Comparison of ENCODE assay signal across 8 mouse cellular contexts in the genomic region with DNA sequence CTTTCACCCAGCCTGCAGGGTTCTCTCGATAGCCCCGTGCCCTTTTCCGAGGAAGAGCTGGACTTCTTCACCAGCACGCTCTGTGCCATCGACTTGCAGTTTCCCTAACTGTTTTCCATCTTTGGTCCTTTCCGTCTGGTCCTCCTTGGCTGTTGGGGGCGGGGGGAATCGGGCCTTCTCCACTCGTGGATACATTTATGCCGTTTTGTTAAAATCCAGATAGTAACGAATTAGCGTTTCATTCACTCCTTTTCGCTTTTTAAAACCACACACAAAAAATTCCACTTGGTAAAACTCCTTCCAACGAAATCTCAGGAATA. TPM values are rescaled to one million over a fixed set of nuclear protein-coding genes. Genes with fewer than 3 reads are reported as not detected.
DNase-seq lines count a peak whose midpoint lies in the region; ATAC-seq lines count a peak whose summit lies in the region.

No protein-coding gene starts in this region.

- H3K9ac ChIP-seq in forebrain, embryonic 15.5 days (replicated peaks), result no peak overlapping the region
- no peak overlapping the region for H3K9ac ChIP-seq in forebrain, embryonic 13.5 days
- peak overlapping the region; percentile 92 for H3K9ac ChIP-seq in lung, embryonic 16.5 days (ENCODE audit: low read length)
- H3K9ac ChIP-seq in hindbrain, embryonic 15.5 days, result peak overlapping the region; percentile 76
- H3K9ac ChIP-seq in neural tube, embryonic 13.5 days, result peak overlapping the region; percentile 100

- no peak for DNase-seq in lung, adult 18-20 months
- no peak for DNase-seq in urinary bladder, adult 2 months (ENCODE audit: low spot score)
- no peak for DNase-seq in frontal cortex, postnatal 36 days (ENCODE audit: low spot score in 2 of 2)

- under 1% methylated on average over 14 of the region's 14 CpGs for WGBS in forebrain, embryonic 15.5 days
- 1% methylated on average over 14 of the region's 14 CpGs for WGBS in forebrain, embryonic 13.5 days
- 3% methylated on average over 14 of the region's 14 CpGs for WGBS in lung, embryonic 16.5 days
- WGBS in hindbrain, embryonic 15.5 days, result under 1% methylated on average over 14 of the region's 14 CpGs
- WGBS in neural tube, embryonic 13.5 days, result under 1% methylated on average over 14 of the region's 14 CpGs

- H3K4me1 ChIP-seq in forebrain, embryonic 15.5 days, result peaks cover 9% of the 10 kb centered on the region; the same call in 1 of the 2 replicates
- peaks cover 8% of the 10 kb centered on the region; the same call in 1 of the 2 replicates for H3K4me1 ChIP-seq in forebrain, embryonic 13.5 days
- peaks cover 19% of the 10 kb centered on the region for H3K4me1 ChIP-seq in lung, embryonic 16.5 days (replicated peaks; ENCODE audit: control insufficient read depth, insufficient read depth, low read length)
- H3K4me1 ChIP-seq in hindbrain, embryonic 15.5 days (replicated peaks), result peaks cover 24% of the 10 kb centered on the region
- H3K4me1 ChIP-seq in neural tube, embryonic 13.5 days (replicated peaks), result peaks cover 49% of the 10 kb centered on the region

- H3K4me3 ChIP-seq in forebrain, embryonic 15.5 days, result 0 out of 2 replicates have a peak overlapping the region, but pooled peaks have one; percentile 1
- no peak overlapping the region for H3K4me3 ChIP-seq in forebrain, embryonic 13.5 days
- peak overlapping the region; percentile 75 for H3K4me3 ChIP-seq in lung, embryonic 16.5 days (ENCODE audit: low read length)
- peak overlapping the region; percentile 55 for H3K4me3 ChIP-seq in hindbrain, embryonic 15.5 days
- H3K4me3 ChIP-seq in neural tube, embryonic 13.5 days, result peak overlapping the region; percentile 95

- ATAC-seq in forebrain, embryonic 15.5 days (replicated peaks), result no peak
- no peak for ATAC-seq in forebrain, embryonic 13.5 days
- no peak for ATAC-seq in lung, embryonic 16.5 days (ENCODE audit: low read depth)
- ATAC-seq in hindbrain, embryonic 15.5 days (ENCODE audit: low FRiP score, low read depth), result no peak
- no peak for ATAC-seq in neural tube, embryonic 13.5 days (ENCODE audit: low read depth)

- no peaks in the 10 kb centered on the region for H3K36me3 ChIP-seq in forebrain, embryonic 15.5 days
- no peaks in the 10 kb centered on the region for H3K36me3 ChIP-seq in forebrain, embryonic 13.5 days (ENCODE audit: poor library complexity, severe bottlenecking)
- H3K36me3 ChIP-seq in lung, embryonic 16.5 days (ENCODE audit: control insufficient read depth, insufficient read depth, low read length), result no peaks in the 10 kb centered on the region
- H3K36me3 ChIP-seq in hindbrain, embryonic 15.5 days, result no peaks in the 10 kb centered on the region
- H3K36me3 ChIP-seq in neural tube, embryonic 13.5 days, result peaks cover 6% of the 10 kb centered on the region; the same call in 1 of the 2 replicates

- no peak overlapping the region for H3K27ac ChIP-seq in forebrain, embryonic 15.5 days (replicated peaks)
- no peak overlapping the region for H3K27ac ChIP-seq in forebrain, embryonic 13.5 days
- H3K27ac ChIP-seq in lung, embryonic 16.5 days (ENCODE audit: low read length), result peak overlapping the region; percentile 84
- H3K27ac ChIP-seq in hindbrain, embryonic 15.5 days (replicated peaks), result peak overlapping the region; percentile 97
- H3K27ac ChIP-seq in neural tube, embryonic 13.5 days (replicated peaks), result peak overlapping the region; percentile 100

- H3K4me2 ChIP-seq in forebrain, embryonic 15.5 days (replicated peaks), result no peak overlapping the region
- no peak overlapping the region for H3K4me2 ChIP-seq in forebrain, embryonic 13.5 days
- H3K4me2 ChIP-seq in lung, embryonic 16.5 days (ENCODE audit: low read depth, low read length), result peak overlapping the region; percentile 65
- peak overlapping the region; percentile 60 for H3K4me2 ChIP-seq in hindbrain, embryonic 15.5 days
- H3K4me2 ChIP-seq in neural tube, embryonic 13.5 days, result peak overlapping the region; percentile 95

- peaks cover 91% of the 10 kb centered on the region for H3K27me3 ChIP-seq in forebrain, embryonic 15.5 days
- H3K27me3 ChIP-seq in forebrain, embryonic 13.5 days, result peaks cover 96% of the 10 kb centered on the region
- peaks cover 12% of the 10 kb centered on the region for H3K27me3 ChIP-seq in lung, embryonic 16.5 days (ENCODE audit: control insufficient read depth, insufficient read depth, low read depth, low read length)
- peaks cover 17% of the 10 kb centered on the region; the same call in 1 of the 2 replicates for H3K27me3 ChIP-seq in hindbrain, embryonic 15.5 days
- no peaks in the 10 kb centered on the region for H3K27me3 ChIP-seq in neural tube, embryonic 13.5 days

- H3K9me3 ChIP-seq in forebrain, embryonic 15.5 days, result no peaks in the 10 kb centered on the region
- H3K9me3 ChIP-seq in forebrain, embryonic 13.5 days (replicated peaks), result no peaks in the 10 kb centered on the region
- H3K9me3 ChIP-seq in lung, embryonic 16.5 days (ENCODE audit: control insufficient read depth, low read length), result no peaks in the 10 kb centered on the region
- H3K9me3 ChIP-seq in hindbrain, embryonic 15.5 days, result no peaks in the 10 kb centered on the region
- no peaks in the 10 kb centered on the region for H3K9me3 ChIP-seq in neural tube, embryonic 13.5 days

RNA-seq across cellular contexts. Expression of a gene that starts 3.2 kb away (rescaled TPM):
- polyA plus RNA-seq in forebrain, embryonic 15.5 days (2015; fragmentation: Nextera tagmentation; extraction: Ambion mirVana), result not detected in 2 replicates
- polyA plus RNA-seq in forebrain, embryonic 13.5 days (2015; fragmentation: Nextera tagmentation; extraction: Ambion mirVana), result not detected in 2 replicates
- 20.1 and 24.0 TPM in 2 replicates for polyA plus RNA-seq in lung, embryonic 16.5 days (2015; fragmentation: Nextera tagmentation; extraction: Ambion mirVana)
- 26.8 and 32.9 TPM in 2 replicates for polyA plus RNA-seq in hindbrain, embryonic 15.5 days (2015; fragmentation: Nextera tagmentation; extraction: Ambion mirVana)
- polyA plus RNA-seq in neural tube, embryonic 13.5 days (2015; fragmentation: Nextera tagmentation; extraction: Ambion mirVana), result 63.0 and 67.1 TPM in 2 replicates
- polyA plus RNA-seq in urinary bladder, adult 2 months (2012; rRNA removed), result 14.3 and 18.1 TPM in 2 replicates

RNA-seq across cellular contexts. Expression of a gene that starts 12.1 kb away (rescaled TPM):
- not detected in 2 replicates for polyA plus RNA-seq in forebrain, embryonic 15.5 days (2015; fragmentation: Nextera tagmentation; extraction: Ambion mirVana)
- not detected in 2 replicates for polyA plus RNA-seq in forebrain, embryonic 13.5 days (2015; fragmentation: Nextera tagmentation; extraction: Ambion mirVana)
- polyA plus RNA-seq in lung, embryonic 16.5 days (2015; fragmentation: Nextera tagmentation; extraction: Ambion mirVana), result 0.18 TPM in 1 of 2 replicates, not detected in the other
- 0.30 and 0.52 TPM in 2 replicates for polyA plus RNA-seq in hindbrain, embryonic 15.5 days (2015; fragmentation: Nextera tagmentation; extraction: Ambion mirVana)
- 1.2 and 1.6 TPM in 2 replicates for polyA plus RNA-seq in neural tube, embryonic 13.5 days (2015; fragmentation: Nextera tagmentation; extraction: Ambion mirVana)
- 0.16 and 0.17 TPM in 2 replicates for polyA plus RNA-seq in urinary bladder, adult 2 months (2012; rRNA removed)

RNA-seq across cellular contexts. Expression of a gene that starts 30.4 kb away (rescaled TPM):
- not detected in 2 replicates for polyA plus RNA-seq in forebrain, embryonic 15.5 days (2015; fragmentation: Nextera tagmentation; extraction: Ambion mirVana)
- polyA plus RNA-seq in forebrain, embryonic 13.5 days (2015; fragmentation: Nextera tagmentation; extraction: Ambion mirVana), result not detected in 2 replicates
- 2.1 and 2.6 TPM in 2 replicates for polyA plus RNA-seq in lung, embryonic 16.5 days (2015; fragmentation: Nextera tagmentation; extraction: Ambion mirVana)
- 12.8 and 13.2 TPM in 2 replicates for polyA plus RNA-seq in hindbrain, embryonic 15.5 days (2015; fragmentation: Nextera tagmentation; extraction: Ambion mirVana)
- 12.8 and 14.7 TPM in 2 replicates for polyA plus RNA-seq in neural tube, embryonic 13.5 days (2015; fragmentation: Nextera tagmentation; extraction: Ambion mirVana)
- 11.4 and 11.8 TPM in 2 replicates for polyA plus RNA-seq in urinary bladder, adult 2 months (2012; rRNA removed)

RNA-seq across cellular contexts. Expression of a gene that starts 35.4 kb away (rescaled TPM):
- not detected in 2 replicates for polyA plus RNA-seq in forebrain, embryonic 15.5 days (2015; fragmentation: Nextera tagmentation; extraction: Ambion mirVana)
- polyA plus RNA-seq in forebrain, embryonic 13.5 days (2015; fragmentation: Nextera tagmentation; extraction: Ambion mirVana), result not detected in 2 replicates
- 3.4 TPM in 2 replicates for polyA plus RNA-seq in lung, embryonic 16.5 days (2015; fragmentation: Nextera tagmentation; extraction: Ambion mirVana)
- 3.5 and 3.8 TPM in 2 replicates for polyA plus RNA-seq in hindbrain, embryonic 15.5 days (2015; fragmentation: Nextera tagmentation; extraction: Ambion mirVana)
- polyA plus RNA-seq in neural tube, embryonic 13.5 days (2015; fragmentation: Nextera tagmentation; extraction: Ambion mirVana), result 7.5 and 8.7 TPM in 2 replicates
- polyA plus RNA-seq in urinary bladder, adult 2 months (2012; rRNA removed), result 6.8 and 7.6 TPM in 2 replicates

RNA-seq across cellular contexts. Expression of a gene that starts 50.3 kb away (rescaled TPM):
- not detected in 2 replicates for polyA plus RNA-seq in forebrain, embryonic 15.5 days (2015; fragmentation: Nextera tagmentation; extraction: Ambion mirVana)
- polyA plus RNA-seq in forebrain, embryonic 13.5 days (2015; fragmentation: Nextera tagmentation; extraction: Ambion mirVana), result 0.09 TPM in 1 of 2 replicates, not detected in the other
- 39.2 and 46.6 TPM in 2 replicates for polyA plus RNA-seq in lung, embryonic 16.5 days (2015; fragmentation: Nextera tagmentation; extraction: Ambion mirVana)
- polyA plus RNA-seq in hindbrain, embryonic 15.5 days (2015; fragmentation: Nextera tagmentation; extraction: Ambion mirVana), result 115 and 140 TPM in 2 replicates
- polyA plus RNA-seq in neural tube, embryonic 13.5 days (2015; fragmentation: Nextera tagmentation; extraction: Ambion mirVana), result 67.1 and 88.3 TPM in 2 replicates
- 5.8 and 7.4 TPM in 2 replicates for polyA plus RNA-seq in urinary bladder, adult 2 months (2012; rRNA removed)

Comparison
In these comparisons a context has a peak if more than half of its experiments do, and no peak if none do; other contexts are left out.
1. H3K27ac ChIP-seq: peak in lung, embryonic 16.5 days (single experiment), hindbrain, embryonic 15.5 days (single experiment) and neural tube, embryonic 13.5 days (single experiment); none in forebrain, embryonic 15.5 days (single experiment) and forebrain, embryonic 13.5 days (single experiment).
2. H3K4me2 ChIP-seq: peak in lung, embryonic 16.5 days (single experiment), hindbrain, embryonic 15.5 days (single experiment) and neural tube, embryonic 13.5 days (single experiment); none in forebrain, embryonic 15.5 days (single experiment) and forebrain, embryonic 13.5 days (single experiment).
3. H3K9ac ChIP-seq: peak in lung, embryonic 16.5 days (single experiment), hindbrain, embryonic 15.5 days (single experiment) and neural tube, embryonic 13.5 days (single experiment); none in forebrain, embryonic 15.5 days (single experiment) and forebrain, embryonic 13.5 days (single experiment).
4. RNA of a gene that starts 3.2 kb away (polyA plus RNA-seq): 63.0 to 67.1 TPM in neural tube, embryonic 13.5 days, 26.8 to 32.9 TPM in hindbrain, embryonic 15.5 days, 20.1 to 24.0 TPM in lung, embryonic 16.5 days and 14.3 to 18.1 TPM in urinary bladder, adult 2 months; not detected in forebrain, embryonic 15.5 days and not detected in forebrain, embryonic 13.5 days; every median in the first group is over 10 times any median in the second.